Mouse (Mus musculus) neutrophil, adult 65 days (primary cell): ENCODE results near the gene Gm6803. TPM values are rescaled to one million over a fixed set of nuclear protein-coding genes. Genes with fewer than 3 reads are reported as not detected.

ENCODE experiments used
- total RNA-seq: library from RNA; stranded (reverse); gene quantifications from 2 replicates; pipeline ENCODE4 v1.2.4, GENCODE M21; 2023

The Gm6803 gene
- total RNA-seq: not detected in 2 replicates

DNA sequence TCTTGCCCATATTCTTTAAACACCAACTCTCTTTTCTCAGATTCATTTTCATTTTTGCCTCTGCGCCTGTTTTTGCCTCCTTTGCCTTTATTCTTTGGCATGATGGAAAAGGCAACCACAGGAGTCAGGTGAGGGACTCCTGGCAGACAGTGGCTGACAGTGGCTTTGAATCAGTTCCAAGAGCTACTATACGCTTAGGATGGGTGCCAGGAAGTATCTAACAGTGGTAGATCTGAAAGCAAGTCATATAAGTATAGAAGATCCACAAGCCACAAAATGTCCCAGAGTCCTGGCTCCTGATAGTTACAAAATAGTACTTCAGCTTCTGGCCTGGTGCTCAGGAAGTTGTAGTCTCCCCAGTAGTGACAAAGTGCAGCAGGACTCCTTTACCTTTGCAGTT lies at the start of gene Gm6803:
Gene Gm6803, minus strand, starts transcription at position 101 of the 400 bp plus-strand sequence.

DNA sequence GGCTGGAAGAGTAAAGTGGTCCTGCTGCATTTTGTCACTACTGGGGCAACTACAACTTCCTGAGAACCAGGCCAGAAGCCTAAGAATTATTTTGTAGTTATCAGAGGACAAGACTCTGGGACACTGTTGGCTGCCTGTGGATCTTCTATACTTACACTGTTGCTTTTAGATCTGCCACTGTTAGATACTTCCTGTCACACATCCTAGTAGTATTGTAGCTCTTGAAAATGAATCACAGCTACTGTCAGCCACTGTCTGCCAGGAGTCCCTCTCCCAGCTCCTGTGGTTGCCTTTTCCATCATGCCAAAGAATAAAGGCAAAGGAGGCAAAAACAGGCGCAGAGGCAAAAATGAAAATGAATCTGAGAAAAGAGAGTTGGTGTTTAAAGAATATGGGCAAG lies 8.1 kb upstream of the Gm6803 start, which contains the start of gene Gm2056:
Gene Gm2056, plus strand, starts transcription at position 301 of the 400 bp plus-strand sequence.

GRCm38 (mm10) chr12:88011548-88011947 lies 7.0 kb downstream of the Gm6803 start, which contains the start of gene Gm2075:
Gene Gm2075, plus strand, starts transcription at chr12:88011848.

Other genes starting within 250 kb of the Gm6803 start
- not detected in 2 replicates for gene Gm21319, start 243.0 kb downstream of the Gm6803 start, total RNA-seq
- not detected in 2 replicates for gene Gm21936, start 223.3 kb downstream of the Gm6803 start, total RNA-seq
- not detected in 2 replicates for gene BB287469, start 202.2 kb downstream of the Gm6803 start, total RNA-seq
- gene Gm2001, start 176.4 kb downstream of the Gm6803 start, total RNA-seq: not detected in 2 replicates
- gene Gm2016, start 144.7 kb downstream of the Gm6803 start, total RNA-seq: not detected in 2 replicates
- gene Gm2022, start 123.4 kb downstream of the Gm6803 start, total RNA-seq: not detected in 2 replicates
- not detected in 2 replicates for gene Gm2035, start 98.9 kb downstream of the Gm6803 start, total RNA-seq
- gene Gm2042, start 64.7 kb downstream of the Gm6803 start, total RNA-seq: not detected in 2 replicates
- not detected in 2 replicates for gene Gm2075, start 6.9 kb downstream of the Gm6803 start, total RNA-seq
- gene Gm2056, start 8.2 kb upstream of the Gm6803 start, total RNA-seq: not detected in 2 replicates
- gene Gm16368, start 64.9 kb upstream of the Gm6803 start, total RNA-seq: not detected in 2 replicates
- gene Gm10436, start 163.3 kb upstream of the Gm6803 start, total RNA-seq: not detected in 2 replicates
- gene Gm8332, start 231.3 kb upstream of the Gm6803 start, total RNA-seq: not detected in 2 replicates